Mouse (Mus musculus): ENCODE data around the gene Snap47. TPM values are rescaled to one million over a fixed set of nuclear protein-coding genes. Genes with fewer than 3 reads are reported as not detected.

The Snap47 gene
- total and polyA plus RNA-seq, 3 experiments, result 13.3 to 34.9 (median 27.9) TPM

DNA sequence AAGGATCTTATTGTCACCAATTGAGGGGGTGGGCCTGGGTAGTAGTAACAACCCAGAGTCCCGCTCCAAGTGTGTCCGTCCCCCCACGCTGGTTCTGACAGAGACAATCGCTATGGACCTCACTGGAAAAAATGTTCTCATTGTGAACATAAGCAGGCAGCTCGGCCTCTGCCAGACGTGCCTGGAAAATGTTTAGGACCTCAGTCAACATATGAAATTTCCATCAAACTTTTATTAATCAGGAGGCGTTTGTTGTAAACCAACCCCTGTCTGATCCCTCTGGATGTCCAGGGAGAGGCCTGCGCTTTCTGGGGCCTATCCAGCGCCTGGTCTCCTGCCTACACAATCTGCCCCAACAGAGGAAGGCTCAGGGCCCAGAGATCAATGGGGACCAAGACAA lies 87.0 kb downstream of the Snap47 start:
- no peak for DNase-seq (ENCODE audit: low spot score)
- Histone ChIP-seq H3K27me3 (ENCODE audit: insufficient read depth, low read length) (peaks cover 9% of the 10 kb centered on the region), H3K9me3 (replicated peaks) (no peaks in the 10 kb centered on the region), H3K4me3 (ENCODE audit: low read depth, low read length) (no peak overlapping the region), H3K36me3 (replicated peaks) (no peaks in the 10 kb centered on the region), H3K4me1 (ENCODE audit: insufficient read depth, low read depth, low read length) (no peaks in the 10 kb centered on the region)
- TF ChIP-seq CTCF (IDR thresholded peaks at IDR 0.05; ENCODE audit: low read depth, low read length) (no peak), POLR2AphosphoS5 (IDR thresholded peaks at IDR 0.05; ENCODE audit: insufficient replicate concordance, low read depth, low read length) (no peak), GATA1 (IDR thresholded peaks at IDR 0.05; ENCODE audit: borderline replicate concordance, low read length) (no peak), TAL1 (conservative IDR thresholded peaks at IDR 0.05; ENCODE audit: low read depth, low read length) (no peak), GATA2 (IDR thresholded peaks at IDR 0.05; ENCODE audit: borderline replicate concordance, low read depth, low read length) (no peak)
- no peak for ATAC-seq (ENCODE audit: extremely low read depth, insufficient number of reproducible peaks, low FRiP score, poor library complexity, severe bottlenecking)

- Histone ChIP-seq H3K36me3 (replicated peaks) (no peaks in the 10 kb centered on the region), H3K4me1 (ENCODE audit: insufficient read depth, low read depth, low read length) (no peaks in the 10 kb centered on the region), H3K9me3 (replicated peaks) (no peaks in the 10 kb centered on the region), H3K4me3 (ENCODE audit: low read depth, low read length) (no peak overlapping the region), H3K27me3 (ENCODE audit: insufficient read depth, low read length) (peaks cover 16% of the 10 kb centered on the region)
- no peak for TF ChIP-seq GATA2 (IDR thresholded peaks at IDR 0.05; ENCODE audit: borderline replicate concordance, low read depth, low read length)
- TF ChIP-seq TAL1 (conservative IDR thresholded peaks at IDR 0.05; ENCODE audit: low read depth, low read length), result no peak
- no peak for TF ChIP-seq CTCF (IDR thresholded peaks at IDR 0.05; ENCODE audit: low read depth, low read length)
- no peak for TF ChIP-seq POLR2AphosphoS5 (IDR thresholded peaks at IDR 0.05; ENCODE audit: insufficient replicate concordance, low read depth, low read length)
- no peak for TF ChIP-seq GATA1 (IDR thresholded peaks at IDR 0.05; ENCODE audit: borderline replicate concordance, low read length)
- no peak for DNase-seq (ENCODE audit: low spot score)
- ATAC-seq (ENCODE audit: extremely low read depth, insufficient number of reproducible peaks, low FRiP score, poor library complexity, severe bottlenecking), result no peak
Observed at GRCm38 (mm10) chr11:59361291-59361690, 89.7 kb downstream of the Snap47 start.

Other genes with a start within 250 kb of the Snap47 start
- gene Mrpl55, start 248.7 kb downstream of the Snap47 start, total RNA-seq (2014; fragmentation: Nextera tagmentation), result 15.1 and 23.4 TPM in 2 replicates
- 38.7 and 40.8 TPM in 2 replicates for gene Mrpl55, start 248.7 kb downstream of the Snap47 start, total RNA-seq (2017)
- 29.5 and 34.8 TPM in 2 replicates for gene Mrpl55, start 248.7 kb downstream of the Snap47 start, polyA plus RNA-seq (2012)
- gene 2310033P09Rik, start 242.9 kb downstream of the Snap47 start, total RNA-seq (2014; fragmentation: Nextera tagmentation), result 7.1 and 10.7 TPM in 2 replicates
- gene 2310033P09Rik, start 242.9 kb downstream of the Snap47 start, total RNA-seq (2017), result 6.1 and 9.0 TPM in 2 replicates
- 32.0 and 37.3 TPM in 2 replicates for gene 2310033P09Rik, start 242.9 kb downstream of the Snap47 start, polyA plus RNA-seq (2012)
- gene Arf1, start 222.9 kb downstream of the Snap47 start, total RNA-seq (2014; fragmentation: Nextera tagmentation), result 216 and 232 TPM in 2 replicates
- gene Arf1, start 222.9 kb downstream of the Snap47 start, total RNA-seq (2017), result 308 and 319 TPM in 2 replicates
- gene Arf1, start 222.9 kb downstream of the Snap47 start, polyA plus RNA-seq (2012), result 159 and 175 TPM in 2 replicates
- not detected in 2 replicates for gene Wnt3a, start 160.4 kb downstream of the Snap47 start, total RNA-seq (2014; fragmentation: Nextera tagmentation)
- 0.06 TPM in 1 of 2 replicates, not detected in the other for gene Wnt3a, start 160.4 kb downstream of the Snap47 start, total RNA-seq (2017)
- gene Wnt3a, start 160.4 kb downstream of the Snap47 start, polyA plus RNA-seq (2012), result not detected in 2 replicates
- not detected in 2 replicates for gene Wnt9a, start 144.3 kb downstream of the Snap47 start, total RNA-seq (2014; fragmentation: Nextera tagmentation)
- 0.05 and 0.06 TPM in 2 replicates for gene Wnt9a, start 144.3 kb downstream of the Snap47 start, total RNA-seq (2017)
- gene Wnt9a, start 144.3 kb downstream of the Snap47 start, polyA plus RNA-seq (2012), result not detected in 2 replicates
- gene Prss38, start 75.5 kb downstream of the Snap47 start, total RNA-seq (2014; fragmentation: Nextera tagmentation), result 0.68 TPM in 1 of 2 replicates, not detected in the other
- not detected in 2 replicates for gene Prss38, start 75.5 kb downstream of the Snap47 start, total RNA-seq (2017)
- gene Prss38, start 75.5 kb downstream of the Snap47 start, polyA plus RNA-seq (2012), result not detected in 2 replicates
- gene Jmjd4, start 1.1 kb downstream of the Snap47 start, total RNA-seq (2014; fragmentation: Nextera tagmentation), result 11.7 and 14.8 TPM in 2 replicates
- gene Jmjd4, start 1.1 kb downstream of the Snap47 start, total RNA-seq (2017), result 10.7 and 12.9 TPM in 2 replicates
- 7.4 and 8.4 TPM in 2 replicates for gene Jmjd4, start 1.1 kb downstream of the Snap47 start, polyA plus RNA-seq (2012)
- gene Zfp867, start 21.3 kb upstream of the Snap47 start, total RNA-seq (2014; fragmentation: Nextera tagmentation), result 4.5 and 4.7 TPM in 2 replicates
- 3.0 and 4.2 TPM in 2 replicates for gene Zfp867, start 21.3 kb upstream of the Snap47 start, total RNA-seq (2017)
- 0.03 and 0.07 TPM in 2 replicates for gene Zfp867, start 21.3 kb upstream of the Snap47 start, polyA plus RNA-seq (2012)
- 48.6 and 48.9 TPM in 2 replicates for gene Zkscan17, start 75.6 kb upstream of the Snap47 start, total RNA-seq (2014; fragmentation: Nextera tagmentation)
- gene Zkscan17, start 75.6 kb upstream of the Snap47 start, total RNA-seq (2017), result 14.1 and 15.3 TPM in 2 replicates
- 87.9 and 89.8 TPM in 2 replicates for gene Zkscan17, start 75.6 kb upstream of the Snap47 start, polyA plus RNA-seq (2012)
- gene Nlrp3, start 90.4 kb upstream of the Snap47 start, total RNA-seq (2014; fragmentation: Nextera tagmentation), result not detected in 2 replicates
- 0.12 and 0.71 TPM in 2 replicates for gene Nlrp3, start 90.4 kb upstream of the Snap47 start, total RNA-seq (2017)
- not detected in 2 replicates for gene Nlrp3, start 90.4 kb upstream of the Snap47 start, polyA plus RNA-seq (2012)
- not detected in 2 replicates for gene Olfr222, start 125.0 kb upstream of the Snap47 start, total RNA-seq (2014; fragmentation: Nextera tagmentation)
- gene Olfr222, start 125.0 kb upstream of the Snap47 start, total RNA-seq (2017), result not detected in 2 replicates
- gene Olfr222, start 125.0 kb upstream of the Snap47 start, polyA plus RNA-seq (2012), result not detected in 2 replicates
- gene Olfr223, start 142.1 kb upstream of the Snap47 start, total RNA-seq (2014; fragmentation: Nextera tagmentation), result not detected in 2 replicates
- gene Olfr223, start 142.1 kb upstream of the Snap47 start, total RNA-seq (2017), result not detected in 2 replicates
- not detected in 2 replicates for gene Olfr223, start 142.1 kb upstream of the Snap47 start, polyA plus RNA-seq (2012)
- gene Mprip, start 210.1 kb upstream of the Snap47 start, total RNA-seq (2014; fragmentation: Nextera tagmentation), result 27.6 and 32.2 TPM in 2 replicates
- 55.8 and 60.1 TPM in 2 replicates for gene Mprip, start 210.1 kb upstream of the Snap47 start, total RNA-seq (2017)
- 43.3 and 43.4 TPM in 2 replicates for gene Mprip, start 210.1 kb upstream of the Snap47 start, polyA plus RNA-seq (2012)